Mouse (Mus musculus) hindbrain, postnatal 0 days (tissue): ENCODE data around the gene Plpp7. TPM values are rescaled to one million over a fixed set of nuclear protein-coding genes. Genes with fewer than 3 reads are reported as not detected.

ENCODE experiments used
- ATAC-seq: fragments of 200-750 bp; cut with Nextera tagmentation; 2 replicates; pipeline ENCODE4 v1.8.0; 2017; ENCODE audit warnings: mild to moderate bottlenecking, moderate TSS enrichment, moderate library complexity
- DNase-seq: peaks from one replicate; pipeline ENCODE4 v3.0.0-alpha.2; 2015; ENCODE audit warnings: low spot score
- H3K27ac ChIP-seq: fragments of 300-500 bp; sonication (generic); 2 replicates; pipeline ENCODE4 v1.5.1; 2014; ENCODE audit warnings: mild to moderate bottlenecking
- H3K27me3 ChIP-seq: fragments of 300-500 bp; sonication (generic); 2 replicates; pipeline ENCODE4 v1.6.1; 2014; ENCODE audit warnings: low read length, mixed read lengths; ENCODE audit not compliant: insufficient read depth
- H3K36me3 ChIP-seq: fragments of 300-500 bp; sonication (generic); 2 replicates; pipeline ENCODE4 v1.6.1; 2014; ENCODE audit warnings: low read length, mixed read lengths; ENCODE audit not compliant: insufficient read depth
- H3K4me1 ChIP-seq: fragments of 300-500 bp; sonication (generic); 2 replicates; pipeline ENCODE4 v1.6.1; 2014; ENCODE audit warnings: antibody characterized with exemption, low read length, mixed read lengths; ENCODE audit not compliant: insufficient read depth
- H3K4me2 ChIP-seq: fragments of 300-500 bp; sonication (generic); 2 replicates; pipeline ENCODE4 v1.6.1; 2014; ENCODE audit warnings: low read depth, mild to moderate bottlenecking, low read length, moderate library complexity, mixed read lengths
- H3K4me3 ChIP-seq: fragments of 300-500 bp; sonication (generic); 2 replicates; pipeline ENCODE4 v1.5.1; 2014; ENCODE audit warnings: low read length
- H3K9ac ChIP-seq: fragments of 300-500 bp; sonication (generic); replicated peaks from 2 replicates; pipeline ENCODE4 v1.6.1; 2014; ENCODE audit warnings: mild to moderate bottlenecking, low read length, moderate library complexity, mixed read lengths
- H3K9me3 ChIP-seq: fragments of 300-500 bp; sonication (generic); 2 replicates; pipeline ENCODE4 v1.6.1; 2016; ENCODE audit warnings: low read length, mixed read lengths
- CTCF ChIP-seq: IDR thresholded peaks from 2 replicates; pipeline ENCODE4 v1.5.1; 2016; ENCODE audit warnings: antibody characterized with exemption, control low read depth, low read depth
- WGBS: fragments of 180-500 bp; shearing (Covaris S2); extraction: QIAGEN DNeasy Blood & Tissue Kit; methylation state at CpG from one replicate; pipeline ENCODE4 v1.1.7; 2014; 5-methylcytosine and 5-hydroxymethylcytosine counted together
- polyA plus RNA-seq: library from polyadenylated mRNA; unstranded; fragments of >200 nt; fragmentation: Nextera tagmentation; extraction: Ambion mirVana; gene quantifications from 2 replicates; pipeline ENCODE4 v1.2.1, GENCODE M21; 2015
- total RNA-seq: library from RNA; depleted of rRNA; stranded (reverse); fragments of >200 nt; gene quantifications from 2 replicates; pipeline ENCODE4 v1.2.3, GENCODE M21; 2014

Gene Plpp7
- total and polyA plus RNA-seq, 2 experiments from 2014 or later: 28.3 to 50.5 TPM

- H3K4me3 ChIP-seq: no peak overlapping the region
- H3K4me2 ChIP-seq: no peak overlapping the region
- 0 out of 2 replicates have a peak, but pooled peaks have one; percentile 2 for TF ChIP-seq CTCF
- no peak overlapping the region for H3K27ac ChIP-seq
- H3K27me3 ChIP-seq: 0 out of 2 replicates have a peak, but pooled peaks cover 9% of the 10 kb centered on the region
- no peak overlapping the region for H3K9ac ChIP-seq
- no peaks in the 10 kb centered on the region for H3K36me3 ChIP-seq
- ATAC-seq (no peak), DNase-seq (no peak)
- no peaks in the 10 kb centered on the region for H3K4me1 ChIP-seq
- 61% methylated on average over 29 of the region's 31 CpGs for WGBS
- no peaks in the 10 kb centered on the region for H3K9me3 ChIP-seq
Measured at GRCm38 (mm10) chr2:32068811-32069607, 26.3 kb upstream of the Plpp7 start.

DNA sequence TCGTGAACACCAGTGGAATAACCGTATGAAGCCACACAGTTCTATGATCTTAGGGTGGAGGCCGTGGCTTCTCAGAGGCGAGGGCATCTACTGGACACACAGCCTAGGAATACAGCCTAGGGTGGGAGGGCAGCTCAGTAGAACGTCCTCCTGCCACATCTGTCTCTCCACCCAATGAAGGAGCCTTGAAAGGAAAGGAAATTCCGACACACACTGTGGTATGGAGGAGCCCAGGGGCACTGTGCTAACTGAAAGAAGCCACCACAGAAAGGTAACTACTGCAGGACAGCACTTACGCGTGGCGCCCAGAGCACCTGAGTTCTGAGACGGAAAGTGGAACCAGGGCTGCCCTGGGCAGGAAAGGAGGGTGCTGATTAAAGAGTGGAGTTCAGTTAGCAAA is 24.6 kb upstream of the Plpp7 start:
- Histone ChIP-seq H3K27ac (no peak overlapping the region), H3K9ac (no peak overlapping the region), H3K4me1 (no peaks in the 10 kb centered on the region), H3K4me3 (no peak overlapping the region), H3K4me2 (no peak overlapping the region), H3K36me3 (no peaks in the 10 kb centered on the region), H3K27me3 (0 out of 2 replicates have a peak, but pooled peaks cover 9% of the 10 kb centered on the region), H3K9me3 (no peaks in the 10 kb centered on the region)
- DNase-seq: no peak
- no peak for ATAC-seq
- TF ChIP-seq CTCF: no peak
- WGBS: 94% methylated on average over 10 of the region's 10 CpGs

- 56% methylated on average over 8 of the region's 8 CpGs for WGBS
- DNase-seq: peak; percentile 29
- no peaks in the 10 kb centered on the region for H3K9me3 ChIP-seq
- H3K4me2 ChIP-seq: no peak overlapping the region
- ATAC-seq: no peak
- H3K36me3 ChIP-seq: no peaks in the 10 kb centered on the region
- H3K9ac ChIP-seq: no peak overlapping the region
- TF ChIP-seq CTCF: no peak
- no peak overlapping the region for H3K4me3 ChIP-seq
- H3K27me3 ChIP-seq: no peaks in the 10 kb centered on the region
- H3K27ac ChIP-seq: no peak overlapping the region
- H3K4me1 ChIP-seq: no peaks in the 10 kb centered on the region
Measured at GRCm38 (mm10) chr2:32074404-32074803, 20.9 kb upstream of the Plpp7 start.

DNA sequence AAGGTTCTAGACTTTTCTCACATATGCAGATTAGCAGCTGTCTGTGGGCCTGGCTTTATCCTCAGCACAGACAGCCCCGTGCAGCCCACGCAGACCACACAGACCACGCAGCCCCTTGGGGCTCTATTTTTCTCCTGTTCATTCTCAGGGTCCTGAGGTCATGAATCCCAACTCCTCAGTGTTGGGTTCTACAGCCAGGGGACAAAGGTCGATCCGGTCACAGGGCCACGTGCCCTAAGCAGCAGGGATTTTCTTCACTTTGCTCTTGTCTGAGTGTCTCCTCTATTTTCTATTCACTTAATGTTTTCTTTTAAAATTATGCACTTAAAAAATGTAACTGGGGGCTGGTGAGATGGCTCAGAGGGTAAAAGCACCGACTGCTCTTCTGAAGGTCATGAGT is 20.0 kb upstream of the Plpp7 start:
- no peak overlapping the region for H3K4me3 ChIP-seq
- no peaks in the 10 kb centered on the region for H3K4me1 ChIP-seq
- H3K9me3 ChIP-seq: no peaks in the 10 kb centered on the region
- DNase-seq: no peak
- 57% methylated on average over 7 of the region's 7 CpGs for WGBS
- TF ChIP-seq CTCF: no peak
- no peak for ATAC-seq
- H3K27ac ChIP-seq: no peak overlapping the region
- no peak overlapping the region for H3K4me2 ChIP-seq
- H3K27me3 ChIP-seq: no peaks in the 10 kb centered on the region
- no peaks in the 10 kb centered on the region for H3K36me3 ChIP-seq
- H3K9ac ChIP-seq: no peak overlapping the region

GRCm38 (mm10) chr2:32077744-32078143 is 17.6 kb upstream of the Plpp7 start:
- Histone ChIP-seq H3K4me3 (no peak overlapping the region), H3K36me3 (no peaks in the 10 kb centered on the region), H3K4me1 (peaks cover 3% of the 10 kb centered on the region; the same call in 1 of the 2 replicates), H3K9ac (no peak overlapping the region), H3K4me2 (no peak overlapping the region), H3K9me3 (no peaks in the 10 kb centered on the region), H3K27ac (no peak overlapping the region), H3K27me3 (peaks cover 15% of the 10 kb centered on the region; the same call in 1 of the 2 replicates)
- DNase-seq (no peak), ATAC-seq (no peak)
- 89% methylated on average over 10 of the region's 10 CpGs for WGBS
- no peak for TF ChIP-seq CTCF

DNA sequence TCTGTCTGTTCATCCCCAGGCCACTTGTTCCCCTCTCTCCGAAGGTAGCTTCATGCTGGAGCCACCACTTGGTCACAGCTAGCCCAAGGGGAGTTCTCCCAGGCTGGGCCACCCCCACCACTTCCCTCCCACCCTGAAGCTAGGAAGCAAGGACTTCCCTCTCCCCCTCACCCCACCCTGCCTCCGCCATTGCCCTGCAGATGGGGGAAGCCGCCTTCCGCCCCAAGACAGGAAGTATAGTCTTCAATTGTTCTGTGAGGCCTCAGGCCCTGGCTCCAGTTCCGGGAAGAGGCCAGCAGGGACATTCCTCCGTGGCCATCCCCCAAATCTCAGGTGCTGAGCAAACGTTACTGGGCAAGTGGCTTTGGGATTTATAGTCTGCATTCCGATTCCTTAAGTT is 16.8 kb upstream of the Plpp7 start:
- Histone ChIP-seq H3K27me3 (peaks cover 17% of the 10 kb centered on the region; the same call in 1 of the 2 replicates), H3K9me3 (no peaks in the 10 kb centered on the region), H3K27ac (no peak overlapping the region), H3K4me1 (peaks cover 5% of the 10 kb centered on the region; the same call in 1 of the 2 replicates), H3K4me3 (no peak overlapping the region), H3K36me3 (no peaks in the 10 kb centered on the region), H3K9ac (no peak overlapping the region), H3K4me2 (no peak overlapping the region)
- no peak for DNase-seq
- ATAC-seq: no peak
- no peak for TF ChIP-seq CTCF
- 65% methylated on average over 8 of the region's 8 CpGs for WGBS

- Histone ChIP-seq H3K27ac (no peak overlapping the region), H3K4me1 (peaks cover 12% of the 10 kb centered on the region; the same call in 1 of the 2 replicates), H3K9me3 (no peaks in the 10 kb centered on the region), H3K4me3 (no peak overlapping the region), H3K36me3 (no peaks in the 10 kb centered on the region), H3K9ac (no peak overlapping the region), H3K4me2 (no peak overlapping the region), H3K27me3 (peaks cover 17% of the 10 kb centered on the region; the same call in 1 of the 2 replicates)
- TF ChIP-seq CTCF: no peak
- WGBS: 87% methylated on average over 14 of the region's 14 CpGs
- ATAC-seq: no peak
- DNase-seq: no peak
Measured at GRCm38 (mm10) chr2:32079191-32079725, 16.1 kb upstream of the Plpp7 start.
